Mouse (Mus musculus): ENCODE measurements around the gene Yy2.

Yy2 gene

DNA sequence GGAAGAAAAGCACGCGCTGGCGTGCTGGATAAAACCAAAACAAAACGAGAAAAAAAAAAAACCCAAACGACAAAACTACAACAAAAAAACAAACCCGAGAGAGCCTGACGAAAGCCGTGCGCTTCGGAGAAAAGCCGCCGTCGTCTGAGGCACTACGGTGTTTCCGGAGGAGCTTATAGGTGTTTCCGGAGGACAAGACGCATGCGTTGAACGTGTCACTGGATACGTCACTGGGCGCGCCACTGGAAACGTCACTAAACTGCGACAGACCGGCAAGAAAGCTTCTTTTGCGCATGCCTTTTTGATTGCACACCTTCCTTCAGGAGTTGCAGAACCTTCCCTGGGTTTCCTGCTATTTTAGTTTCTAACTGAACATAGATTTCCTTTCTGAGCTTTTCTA lies at the start of gene Yy2:
Gene Yy2 (minus strand): TSS at position 146 of the 400 bp plus-strand sequence.
- no peak for DNase-seq (ENCODE audit: extremely low spot score)

DNA sequence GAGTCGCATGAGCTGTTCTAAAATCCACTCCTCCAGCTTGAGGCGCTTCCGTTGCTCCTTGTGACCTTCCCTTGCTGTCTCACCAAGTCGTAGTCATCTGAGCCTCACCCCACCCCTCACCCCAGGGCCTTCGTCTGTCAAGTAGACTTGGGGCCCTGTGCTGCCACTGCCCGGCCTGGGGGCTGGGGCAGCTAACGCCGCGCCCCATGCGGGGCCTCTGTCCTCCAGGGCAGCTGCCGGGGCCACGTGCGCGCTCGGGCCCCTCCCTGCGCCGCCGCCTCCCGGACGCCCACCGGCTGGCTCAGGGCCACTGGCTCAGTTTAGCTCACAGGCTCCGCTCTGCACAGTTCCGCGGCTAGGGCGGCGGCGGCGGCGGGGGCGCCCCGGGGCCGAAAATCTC lies 44.1 kb upstream of the Yy2 start:
- no peak for DNase-seq (ENCODE audit: extremely low spot score)

DNA sequence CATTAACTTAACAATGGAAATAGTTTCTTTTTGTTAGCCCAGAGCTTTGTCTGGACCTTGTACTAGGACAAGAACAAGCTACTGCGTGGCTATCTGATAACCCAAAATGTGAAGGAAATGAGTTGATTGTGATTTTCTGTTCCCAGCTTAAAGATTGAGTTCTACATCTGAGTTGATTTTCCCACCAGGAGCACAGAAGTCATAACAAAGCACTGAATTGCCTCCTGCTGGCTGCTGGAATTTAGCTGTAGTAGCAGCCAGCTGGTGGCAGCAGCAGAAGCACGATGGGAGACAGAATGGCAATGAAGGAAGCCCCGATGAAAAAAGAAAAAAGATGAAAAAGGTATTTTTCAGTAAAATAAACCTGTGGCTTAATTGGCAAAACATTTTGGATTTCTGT lies 32.7 kb upstream of the Yy2 start:
- DNase-seq (ENCODE audit: extremely low spot score): peak; percentile 17

DNA sequence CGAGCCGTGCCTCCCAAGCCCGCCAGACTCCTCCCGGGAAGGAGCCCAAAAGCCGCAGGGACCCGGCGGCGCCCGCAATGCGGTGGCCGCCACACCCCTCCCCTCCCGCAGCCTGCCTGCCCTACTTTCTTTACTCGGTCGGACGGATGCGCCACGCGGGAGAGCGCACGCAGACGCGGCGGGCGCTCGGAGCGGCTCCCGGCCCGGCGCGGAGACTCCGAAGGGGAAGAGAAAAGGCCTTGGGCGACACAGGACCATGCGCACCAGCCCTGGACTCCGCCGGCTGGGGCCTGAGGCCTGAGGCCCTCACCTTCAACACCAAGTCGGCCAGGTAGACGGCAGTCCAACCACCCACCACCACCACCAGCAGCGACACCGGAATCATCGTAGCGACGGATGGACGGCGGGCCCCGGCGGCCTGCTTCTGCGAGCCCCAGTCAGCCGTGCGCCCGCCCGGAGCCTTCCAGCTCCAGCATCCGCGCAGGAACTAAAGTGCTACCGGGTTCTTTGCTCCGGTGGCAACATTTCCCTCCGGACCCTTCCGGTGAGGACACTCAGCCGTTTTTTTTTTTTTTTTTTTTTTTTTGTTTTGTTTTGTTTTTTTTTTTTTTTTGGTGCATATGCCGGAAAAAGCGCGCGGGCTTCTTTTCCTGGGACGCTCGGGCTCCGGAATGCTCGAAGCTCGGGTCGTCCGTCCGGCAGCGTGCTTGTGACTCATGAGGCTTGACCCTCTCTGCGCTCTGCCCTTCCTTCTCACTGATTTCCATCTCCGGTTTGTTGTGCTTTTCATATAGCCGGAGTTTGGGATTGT lies 29.6 kb upstream of the Yy2 start, which contains the start of gene Mbtps2:
Gene Mbtps2 (minus strand): TSS at position 530 of the 811 bp plus-strand sequence.
- DNase-seq (ENCODE audit: extremely low spot score): peak; percentile 61

- DNase-seq (ENCODE audit: extremely low spot score): peak; percentile 31
Observed at GRCm38 (mm10) chrX:157597585-157598185, 28.9 kb upstream of the Yy2 start.

GRCm38 (mm10) chrX:157596802-157597201 lies 28.0 kb upstream of the Yy2 start:
- DNase-seq (ENCODE audit: extremely low spot score): no peak

DNA sequence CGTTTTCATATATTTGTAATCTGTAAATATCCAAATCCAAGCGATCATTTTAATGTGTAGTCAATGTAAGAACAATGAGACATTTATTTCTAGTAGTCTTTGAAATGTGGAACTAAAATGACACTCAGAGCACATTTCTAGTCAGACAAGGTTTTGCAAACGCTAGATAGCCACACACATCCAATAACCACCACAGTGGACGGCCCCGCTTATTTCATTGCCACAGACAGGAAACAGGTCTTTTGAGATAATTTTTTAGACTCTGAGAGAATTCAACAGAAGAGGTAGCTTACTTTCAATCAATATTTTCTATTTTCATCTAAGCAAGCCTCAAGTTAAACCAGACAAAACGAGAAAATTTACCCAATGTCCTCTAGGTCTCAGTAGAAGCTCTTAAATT lies 27.1 kb upstream of the Yy2 start:
- DNase-seq (ENCODE audit: extremely low spot score): no peak

- no peak for DNase-seq (ENCODE audit: extremely low spot score)
Observed at GRCm38 (mm10) chrX:157594606-157595005, 25.8 kb upstream of the Yy2 start.

- DNase-seq (ENCODE audit: extremely low spot score): no peak
Observed at GRCm38 (mm10) chrX:157587001-157587400, 18.2 kb upstream of the Yy2 start.

DNA sequence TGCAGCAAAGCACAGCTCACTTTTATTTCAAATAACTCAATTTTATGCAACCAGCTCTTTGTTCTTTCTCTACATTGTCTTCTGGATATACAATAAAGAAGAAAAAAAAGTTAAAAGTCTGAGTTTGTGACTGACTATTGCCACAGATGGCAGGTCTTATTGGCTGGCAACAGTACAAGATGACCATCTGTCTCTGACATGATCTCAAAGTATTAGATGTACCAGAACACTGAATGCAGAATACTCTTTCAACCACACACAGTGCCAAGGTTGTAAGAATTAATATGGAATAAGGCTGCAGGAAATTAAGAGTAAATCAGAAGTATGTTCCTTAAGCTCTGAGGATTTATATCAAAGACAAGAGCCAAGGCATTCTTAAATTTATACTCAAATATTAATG lies 17.6 kb upstream of the Yy2 start:
- DNase-seq (ENCODE audit: extremely low spot score): no peak

GRCm38 (mm10) chrX:157579108-157579614 lies 10.4 kb upstream of the Yy2 start:
- no peak for DNase-seq (ENCODE audit: extremely low spot score)

GRCm38 (mm10) chrX:157574683-157575082 lies 5.9 kb upstream of the Yy2 start:
- DNase-seq (ENCODE audit: extremely low spot score): no peak

GRCm38 (mm10) chrX:157563794-157564193 lies 5.0 kb downstream of the Yy2 start:
- DNase-seq (ENCODE audit: extremely low spot score): no peak

DNA sequence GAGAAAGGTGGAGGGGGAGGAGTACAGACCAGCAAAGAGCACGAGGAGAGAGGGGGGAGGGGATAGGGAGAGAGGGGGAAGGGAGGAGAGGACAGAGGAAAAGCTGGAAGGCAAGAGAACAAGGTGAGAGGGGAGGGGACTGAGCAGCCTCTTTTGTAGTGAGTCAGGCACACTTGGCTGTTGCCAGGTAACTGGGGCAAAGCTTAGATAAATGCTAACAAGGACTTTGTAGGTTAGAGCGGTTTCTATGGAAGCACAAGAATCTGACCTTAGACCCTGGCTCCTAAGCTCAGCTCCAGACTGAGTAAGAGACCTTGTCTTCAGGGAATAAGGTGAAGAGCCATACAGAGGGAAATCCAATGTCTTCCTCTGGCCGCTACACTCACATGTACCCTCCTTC lies 21.7 kb downstream of the Yy2 start:
- DNase-seq (ENCODE audit: extremely low spot score): peak; percentile 28
